Mouse (Mus musculus) lung, postnatal 0 days (tissue): ENCODE results near the gene Nenf.

Experiments
- CTCF ChIP-seq: IDR thresholded peaks from 2 replicates; pipeline ENCODE4 v1.5.1; 2016; ENCODE audit warnings: antibody characterized with exemption, mild to moderate bottlenecking
- EP300 ChIP-seq: IDR thresholded peaks from 2 replicates; pipeline ENCODE4 v1.6.1; 2016; ENCODE audit warnings: antibody characterized with exemption, mild to moderate bottlenecking, control low read depth

- TF ChIP-seq CTCF, result no peak
- TF ChIP-seq EP300, result no peak
Measured at GRCm38 (mm10) chr1:191267162-191267561, 50.8 kb downstream of the Nenf start.
